Mouse (Mus musculus): ENCODE data around the gene Smim27. TPM values are rescaled to one million over a fixed set of nuclear protein-coding genes. Genes with fewer than 3 reads are reported as not detected.

Smim27 gene
- polyA plus RNA-seq, 1 experiment = 6.8 TPM

DNA sequence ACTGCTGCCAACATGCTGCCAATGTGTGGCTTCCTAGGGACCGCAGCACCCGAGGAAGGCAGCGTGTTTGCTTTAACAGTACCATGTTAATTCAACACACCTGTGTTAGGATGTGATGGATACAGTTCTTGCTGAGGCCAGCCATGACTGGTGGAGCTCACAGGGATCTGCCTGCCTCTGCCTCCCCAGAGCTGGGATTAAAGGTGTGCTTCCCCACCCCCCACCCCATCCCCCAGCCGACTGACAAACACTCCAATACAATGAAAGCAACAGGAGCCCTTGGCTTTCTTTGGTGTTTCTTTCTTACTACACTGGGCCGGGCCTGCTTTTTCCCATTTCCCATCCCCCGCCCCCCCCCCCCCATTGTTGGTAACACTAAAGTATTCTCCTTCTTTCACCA, 35.1 kb upstream of the Smim27 start:
- TF ChIP-seq CTCF (IDR thresholded peaks at IDR 0.05; ENCODE audit: extremely low read depth, insufficient read depth, low read length) = no peak
- no peak for TF ChIP-seq POLR2A (IDR thresholded peaks at IDR 0.05; ENCODE audit: extremely low read depth, insufficient read depth, low read length)
- Histone ChIP-seq H3K4me1 (ENCODE audit: control insufficient read depth, insufficient read depth, low read length) (no peaks in the 10 kb centered on the region), H3K4me3 (ENCODE audit: insufficient read depth, low read length) (no peak overlapping the region), H3K27ac (ENCODE audit: insufficient read depth, low read length) (no peak overlapping the region)

DNA sequence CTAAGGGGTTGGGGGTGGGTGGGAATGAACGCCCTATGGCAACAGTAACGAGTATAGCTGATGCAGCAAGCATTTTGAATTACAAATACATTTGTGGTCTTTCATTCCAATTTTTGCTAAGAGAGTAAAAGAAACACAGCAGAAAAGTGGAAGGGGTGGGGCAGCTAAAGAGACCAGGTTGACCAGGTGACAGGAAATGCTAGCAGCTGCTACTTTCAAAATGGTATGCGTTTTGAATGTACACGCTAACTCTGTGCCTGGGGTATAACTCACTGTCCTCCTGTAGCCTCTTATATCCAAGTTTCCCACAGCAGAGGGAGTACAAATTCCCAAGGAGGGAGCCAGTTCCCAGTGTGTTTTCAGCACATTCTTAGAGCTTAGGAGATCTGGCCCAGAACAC, 32.5 kb upstream of the Smim27 start:
- no peak for TF ChIP-seq CTCF (IDR thresholded peaks at IDR 0.05; ENCODE audit: extremely low read depth, insufficient read depth, low read length)
- no peak for TF ChIP-seq POLR2A (IDR thresholded peaks at IDR 0.05; ENCODE audit: extremely low read depth, insufficient read depth, low read length)
- H3K4me1 ChIP-seq (ENCODE audit: control insufficient read depth, insufficient read depth, low read length) = no peaks in the 10 kb centered on the region
- no peak overlapping the region for H3K27ac ChIP-seq (ENCODE audit: insufficient read depth, low read length)
- no peak overlapping the region for H3K4me3 ChIP-seq (ENCODE audit: insufficient read depth, low read length)

DNA sequence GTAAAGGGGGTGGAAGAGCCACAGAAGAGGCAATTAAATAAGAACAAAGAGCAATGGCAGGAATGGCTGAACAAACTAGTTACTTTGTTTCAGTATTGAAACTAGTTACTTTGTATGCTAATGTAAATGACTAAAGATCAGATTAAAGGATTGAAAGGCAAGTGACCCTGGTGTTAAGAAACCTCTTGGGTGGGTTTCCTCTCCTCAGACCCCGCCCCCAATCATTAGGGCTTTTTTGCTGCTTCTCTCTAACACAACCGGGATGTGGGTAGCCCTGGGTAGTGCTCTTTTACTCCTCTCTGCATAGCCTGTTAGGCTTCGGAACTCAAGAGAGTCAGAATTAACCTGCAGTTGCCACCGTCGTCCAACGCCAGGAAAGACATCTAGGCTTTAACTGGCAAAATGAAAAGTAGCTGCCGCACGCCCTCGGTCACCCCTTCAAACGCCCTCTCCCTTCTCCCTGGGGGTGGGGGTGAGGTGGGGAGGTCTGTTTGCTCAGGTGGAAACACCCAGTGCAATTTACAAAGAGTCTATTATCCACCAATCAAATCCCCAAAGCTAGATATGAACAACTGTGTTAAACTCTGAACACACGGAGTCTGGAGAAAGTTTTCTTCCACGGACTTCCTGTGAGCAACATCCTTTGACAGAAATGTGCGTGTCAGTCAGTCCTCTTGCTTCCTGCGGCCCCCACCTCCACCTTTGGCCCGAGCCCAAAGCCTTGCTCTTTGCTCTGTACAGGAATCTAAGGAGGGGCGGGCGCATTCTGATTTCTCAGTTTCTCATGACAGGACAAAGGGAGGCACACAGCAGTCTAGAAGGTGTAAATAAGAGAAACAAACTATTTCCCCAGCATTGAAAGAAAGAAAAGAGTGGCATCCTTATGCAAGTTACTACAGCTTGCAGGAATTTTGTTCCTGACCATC, 30.6 kb upstream of the Smim27 start:
- H3K4me1 ChIP-seq (ENCODE audit: control insufficient read depth, insufficient read depth, low read length) = no peaks in the 10 kb centered on the region
- TF ChIP-seq POLR2A (IDR thresholded peaks at IDR 0.05; ENCODE audit: extremely low read depth, insufficient read depth, low read length) (no peak), CTCF (IDR thresholded peaks at IDR 0.05; ENCODE audit: extremely low read depth, insufficient read depth, low read length) (no peak)
- H3K4me3 ChIP-seq (ENCODE audit: insufficient read depth, low read length) = peak overlapping the region; percentile 51
- H3K27ac ChIP-seq (ENCODE audit: insufficient read depth, low read length) = no peak overlapping the region

DNA sequence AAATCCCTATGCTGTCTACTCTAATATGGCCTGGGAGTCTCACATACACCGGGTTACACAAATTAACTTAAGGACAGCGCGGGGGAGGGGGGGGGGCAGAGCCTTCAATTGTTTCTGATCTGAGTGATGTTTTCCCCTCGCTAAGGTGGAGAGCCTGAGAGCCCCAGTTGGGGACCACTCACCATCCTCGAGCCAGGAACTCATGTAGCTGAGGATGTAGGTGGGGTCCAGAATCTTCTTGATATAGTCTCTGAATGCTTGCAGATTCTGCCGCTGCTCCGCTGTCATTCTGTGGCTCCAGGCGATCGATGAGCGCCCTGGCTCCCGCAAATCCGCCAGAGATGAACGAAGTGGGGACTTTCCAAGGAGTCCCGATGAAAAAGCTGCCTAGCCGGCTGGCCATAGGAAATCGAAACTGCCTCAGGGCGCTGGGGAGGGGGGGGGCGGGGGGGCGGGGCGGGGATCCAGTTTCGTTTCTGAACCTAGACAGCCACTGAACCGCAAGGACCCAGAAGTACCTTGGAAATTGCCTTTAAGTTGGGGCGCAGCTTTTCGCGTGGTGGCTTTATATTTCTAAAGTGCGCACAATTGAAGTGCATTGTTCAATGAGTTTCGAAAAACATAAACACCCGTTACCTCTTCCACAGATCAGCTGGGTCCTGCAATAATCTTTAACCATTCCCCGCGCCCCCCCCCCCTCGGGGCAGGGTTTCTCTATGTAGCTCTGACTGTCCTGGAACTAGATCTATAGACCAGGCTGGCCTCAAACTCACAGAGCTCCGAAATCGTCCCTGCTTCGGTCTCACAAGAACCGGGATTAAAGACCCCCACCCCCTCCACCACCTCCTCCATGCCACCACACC, 29.7 kb upstream of the Smim27 start, which contains the start of gene Ddx58:
Ddx58 (minus strand) TSS at position 420 of the 863 bp plus-strand sequence.
- H3K4me3 ChIP-seq (ENCODE audit: insufficient read depth, low read length) = peak within 1 kb of the TSS; percentile 51
- no peaks in the 10 kb centered on the region for H3K4me1 ChIP-seq (ENCODE audit: control insufficient read depth, insufficient read depth, low read length)
- no peak within 1 kb of the TSS for H3K27ac ChIP-seq (ENCODE audit: insufficient read depth, low read length)
- TF ChIP-seq CTCF (IDR thresholded peaks at IDR 0.05; ENCODE audit: extremely low read depth, insufficient read depth, low read length) = no peak
- no peak for TF ChIP-seq POLR2A (IDR thresholded peaks at IDR 0.05; ENCODE audit: extremely low read depth, insufficient read depth, low read length)

DNA sequence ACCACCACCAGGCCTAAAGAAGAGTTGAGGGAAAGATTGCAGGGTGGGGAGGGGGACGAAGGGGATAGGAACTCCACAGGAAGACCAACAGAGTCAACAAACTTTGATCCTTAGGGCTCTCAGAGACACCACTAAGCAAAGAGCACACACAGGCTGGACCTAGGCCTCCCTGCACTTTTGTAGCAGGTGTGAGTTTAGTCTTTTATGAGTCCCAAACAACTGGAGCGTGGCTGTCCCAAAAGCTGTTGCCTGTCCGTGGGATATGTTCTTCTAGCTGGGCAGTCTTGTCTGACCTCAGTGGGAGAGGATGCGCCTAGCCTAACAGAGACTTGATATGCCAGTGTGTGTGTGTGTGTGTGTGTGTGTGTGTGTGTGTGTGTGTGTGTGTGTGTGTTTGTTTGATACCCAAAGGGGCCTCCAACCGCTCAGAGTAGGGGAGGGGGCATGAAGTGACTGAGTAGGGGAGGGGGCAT, 29.1 kb upstream of the Smim27 start:
- peak overlapping the region; percentile 51; the same call in 1 of the 2 replicates for H3K4me3 ChIP-seq (ENCODE audit: insufficient read depth, low read length)
- no peaks in the 10 kb centered on the region for H3K4me1 ChIP-seq (ENCODE audit: control insufficient read depth, insufficient read depth, low read length)
- H3K27ac ChIP-seq (ENCODE audit: insufficient read depth, low read length) = no peak overlapping the region
- no peak for TF ChIP-seq POLR2A (IDR thresholded peaks at IDR 0.05; ENCODE audit: extremely low read depth, insufficient read depth, low read length)
- no peak for TF ChIP-seq CTCF (IDR thresholded peaks at IDR 0.05; ENCODE audit: extremely low read depth, insufficient read depth, low read length)

DNA sequence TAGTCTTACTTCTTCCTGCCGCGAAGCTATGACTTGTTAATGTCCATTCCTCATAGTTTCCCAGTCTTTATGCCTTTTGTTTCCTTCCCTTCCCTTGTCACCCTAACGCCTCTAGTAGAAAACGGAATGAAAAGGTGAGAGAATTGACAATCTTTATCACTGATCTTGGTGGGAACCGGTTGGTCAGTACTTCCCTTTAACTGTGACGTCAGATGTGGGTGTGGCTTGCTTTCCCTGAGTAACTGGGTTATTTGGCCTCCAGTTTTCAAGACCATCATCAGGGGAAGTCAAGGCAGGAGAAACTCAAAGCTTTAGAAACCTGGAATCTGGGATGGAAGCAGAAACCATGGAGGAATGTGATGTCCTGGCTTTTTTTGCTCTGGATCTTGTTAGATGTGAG, 27.5 kb upstream of the Smim27 start:
- Histone ChIP-seq H3K4me1 (ENCODE audit: control insufficient read depth, insufficient read depth, low read length) (no peaks in the 10 kb centered on the region), H3K27ac (ENCODE audit: insufficient read depth, low read length) (no peak overlapping the region), H3K4me3 (ENCODE audit: insufficient read depth, low read length) (no peak overlapping the region)
- no peak for TF ChIP-seq CTCF (IDR thresholded peaks at IDR 0.05; ENCODE audit: extremely low read depth, insufficient read depth, low read length)
- TF ChIP-seq POLR2A (IDR thresholded peaks at IDR 0.05; ENCODE audit: extremely low read depth, insufficient read depth, low read length) = no peak

DNA sequence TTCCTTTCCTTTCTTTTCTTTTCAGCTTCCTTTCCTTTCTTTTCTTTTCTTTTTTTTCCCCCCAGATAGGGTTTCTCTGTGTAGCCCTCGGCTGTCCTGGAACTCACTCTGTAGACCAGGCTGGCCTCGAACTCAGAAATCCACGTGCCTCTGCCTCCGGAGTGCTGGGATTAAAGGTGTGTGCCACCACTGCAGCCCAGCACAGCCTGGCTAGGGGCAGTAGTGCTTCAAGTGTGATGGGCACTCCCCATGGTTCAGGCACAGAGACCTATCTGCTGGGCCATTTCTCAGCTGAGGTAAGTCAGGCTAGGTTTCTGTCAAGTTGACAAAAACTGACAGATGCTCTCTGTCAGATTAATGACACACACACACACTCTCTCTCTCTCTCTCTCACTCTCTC, 26.4 kb upstream of the Smim27 start:
- H3K27ac ChIP-seq (ENCODE audit: insufficient read depth, low read length) = no peak overlapping the region
- TF ChIP-seq CTCF (IDR thresholded peaks at IDR 0.05; ENCODE audit: extremely low read depth, insufficient read depth, low read length) = no peak
- TF ChIP-seq POLR2A (IDR thresholded peaks at IDR 0.05; ENCODE audit: extremely low read depth, insufficient read depth, low read length) = no peak
- H3K4me1 ChIP-seq (ENCODE audit: control insufficient read depth, insufficient read depth, low read length) = no peaks in the 10 kb centered on the region
- H3K4me3 ChIP-seq (ENCODE audit: insufficient read depth, low read length) = no peak overlapping the region

DNA sequence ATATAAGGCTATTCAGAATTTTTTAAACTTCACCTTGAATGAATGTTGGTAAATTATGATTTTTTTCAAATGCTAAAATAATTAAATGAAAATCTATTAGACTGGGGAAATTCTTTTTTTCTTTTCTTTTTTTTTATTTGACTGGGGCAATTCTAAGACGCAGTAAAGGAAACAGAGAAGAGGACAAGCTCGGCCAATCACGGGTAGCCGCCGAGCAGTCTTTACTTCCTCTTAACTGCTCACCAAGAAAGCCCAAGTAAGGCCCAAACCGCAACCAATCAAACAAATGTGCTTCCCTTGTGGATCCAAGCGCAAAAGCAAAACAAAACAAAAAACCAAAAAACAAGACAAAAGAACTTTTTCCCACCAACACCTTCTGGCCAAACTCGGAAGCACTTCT, 25.3 kb upstream of the Smim27 start:
- TF ChIP-seq POLR2A (IDR thresholded peaks at IDR 0.05; ENCODE audit: extremely low read depth, insufficient read depth, low read length) (no peak), CTCF (IDR thresholded peaks at IDR 0.05; ENCODE audit: extremely low read depth, insufficient read depth, low read length) (no peak)
- H3K27ac ChIP-seq (ENCODE audit: insufficient read depth, low read length) = no peak overlapping the region

DNA sequence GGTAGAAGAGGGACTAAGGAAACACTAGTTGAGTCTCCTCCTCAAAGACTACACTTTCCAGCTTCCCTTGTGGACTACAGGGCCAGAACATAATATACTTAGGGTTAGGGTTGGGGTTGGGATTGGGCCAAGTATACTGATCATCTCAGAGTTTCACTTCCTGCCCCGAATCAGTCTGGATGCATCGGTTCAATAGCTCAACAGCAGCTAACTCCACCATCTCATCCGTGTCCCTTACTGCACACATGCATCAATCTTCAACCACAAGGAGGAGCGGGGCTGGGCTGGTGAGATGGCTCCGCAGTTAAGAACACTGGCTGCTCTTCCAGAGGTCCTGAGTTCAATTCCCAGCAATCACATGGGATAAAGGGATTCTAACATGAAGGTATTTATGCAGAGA, 18.4 kb upstream of the Smim27 start:
- no peak for TF ChIP-seq CTCF (IDR thresholded peaks at IDR 0.05; ENCODE audit: extremely low read depth, insufficient read depth, low read length)
- TF ChIP-seq POLR2A (IDR thresholded peaks at IDR 0.05; ENCODE audit: extremely low read depth, insufficient read depth, low read length) = no peak
- H3K4me3 ChIP-seq (ENCODE audit: insufficient read depth, low read length) = no peak overlapping the region
- no peak overlapping the region for H3K27ac ChIP-seq (ENCODE audit: insufficient read depth, low read length)
- H3K4me1 ChIP-seq (ENCODE audit: control insufficient read depth, insufficient read depth, low read length) = no peaks in the 10 kb centered on the region

More for the DNA sequence above, 25.3 kb upstream of the Smim27 start:
- Histone ChIP-seq H3K4me3 (ENCODE audit: insufficient read depth, low read length) (no peak overlapping the region), H3K4me1 (ENCODE audit: control insufficient read depth, insufficient read depth, low read length) (no peaks in the 10 kb centered on the region)

Measured in cortical plate, adult 2 months (tissue).